Mouse (Mus musculus) cortical plate, adult 2 months (tissue): Measurements from ENCODE around the gene Arl4d.

Experiments used
- CTCF ChIP-seq: fragments of 200-500 bp; IDR thresholded peaks from 2 replicates; pipeline ENCODE4 v1.5.1; 2011; ENCODE audit warnings: mild to moderate bottlenecking, control low read depth, low read length; ENCODE audit not compliant: insufficient read depth; ENCODE audit errors: extremely low read depth
- POLR2A ChIP-seq: fragments of 200-500 bp; IDR thresholded peaks from 2 replicates; pipeline ENCODE4 v1.6.1; 2011; ENCODE audit warnings: mild to moderate bottlenecking, low read length, control low read depth; ENCODE audit not compliant: insufficient read depth; ENCODE audit errors: extremely low read depth

DNA sequence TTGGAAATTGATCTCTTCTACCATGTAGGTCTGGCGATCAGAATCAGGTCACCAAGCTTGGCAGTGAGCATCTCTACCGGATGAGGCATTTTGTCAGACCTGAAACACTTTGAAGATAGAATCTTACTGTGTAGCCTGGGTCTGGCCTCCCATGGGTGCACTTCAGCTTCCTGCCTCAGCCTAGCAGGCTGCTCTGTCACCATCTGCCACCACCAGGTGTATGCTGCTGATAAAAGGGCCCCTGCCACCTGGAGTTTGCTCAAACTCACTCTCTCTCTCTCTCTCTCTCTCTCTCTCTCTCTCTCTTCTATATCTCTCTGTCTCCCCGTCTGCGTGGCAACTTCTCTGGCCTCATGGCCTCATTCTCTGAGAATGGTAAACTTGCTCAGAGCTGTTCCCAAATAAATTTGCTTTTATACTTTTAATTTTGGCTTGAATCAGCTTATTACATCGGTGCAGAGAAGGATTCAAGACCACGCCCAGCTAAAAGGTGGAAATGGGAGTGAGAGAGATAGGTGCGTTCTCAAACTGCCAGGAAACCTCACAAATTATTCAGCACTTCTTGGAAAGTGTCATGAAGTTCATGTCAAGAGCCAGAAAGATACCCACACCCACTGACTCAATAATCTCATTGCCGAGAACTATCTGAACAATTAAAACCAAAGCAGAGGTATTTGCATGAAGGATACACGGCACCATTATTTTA lies 32.0 kb downstream of the Arl4d start:
- TF ChIP-seq CTCF (no peak), POLR2A (no peak)
